Mouse (Mus musculus): ENCODE data around the gene Fcrlb.

DNA sequence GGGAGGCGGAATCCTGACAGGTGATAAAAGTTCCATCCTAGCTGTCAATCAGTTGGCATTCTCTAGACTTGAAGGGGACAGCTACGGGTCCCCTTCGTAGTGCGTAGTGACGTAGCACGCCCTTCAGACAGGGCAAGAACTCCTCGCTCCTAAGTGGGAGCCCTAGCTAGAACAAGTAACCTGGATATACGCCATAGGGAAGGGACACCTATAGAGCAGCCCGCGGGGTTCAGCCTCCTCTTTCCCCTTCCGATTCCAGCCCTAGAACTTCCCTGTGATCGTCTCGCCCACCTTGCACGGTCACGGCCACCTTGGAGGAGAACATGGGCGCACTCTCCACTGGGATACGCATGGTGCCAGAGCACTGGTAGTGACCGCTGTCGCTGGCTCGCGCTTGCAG, 4.4 kb downstream of the Fcrlb start:
- TF ChIP-seq CTCF (IDR thresholded peaks at IDR 0.05; ENCODE audit: extremely low read depth, insufficient read length, insufficient replicate concordance, low read depth, low read length) (no peak), POLR2A (IDR thresholded peaks at IDR 0.05; ENCODE audit: low read depth, low read length) (no peak)

Measured in small intestine, adult 2 months (tissue).